Mouse (Mus musculus) G1E-ER4 (cell line): ENCODE results near the gene Vps37d. TPM values are rescaled to one million over a fixed set of nuclear protein-coding genes. Genes with fewer than 3 reads are reported as not detected.
"Not testable (repeated sequence)": the region's sequence is repeated elsewhere in the genome, so short reads cannot be mapped to it uniquely, and the experiment has no call there.

ENCODE experiments used
- GATA1 ChIP-seq: IDR thresholded peaks from one replicate; pipeline ENCODE4 v1.8.0; 2012; ENCODE audit warnings: low read length, inconsistent platforms
- polyA plus RNA-seq: library from polyadenylated mRNA; stranded (reverse); fragments of >175 nt; gene quantifications from 2 replicates; pipeline ENCODE4 v1.2.3, GENCODE M21; 2012

The Vps37d gene
- polyA plus RNA-seq, 1 experiment = 0.59 TPM

- TF ChIP-seq GATA1 = no peak
Measured at GRCm38 (mm10) chr5:135086871-135087270, 8.8 kb upstream of the Vps37d start.

DNA sequence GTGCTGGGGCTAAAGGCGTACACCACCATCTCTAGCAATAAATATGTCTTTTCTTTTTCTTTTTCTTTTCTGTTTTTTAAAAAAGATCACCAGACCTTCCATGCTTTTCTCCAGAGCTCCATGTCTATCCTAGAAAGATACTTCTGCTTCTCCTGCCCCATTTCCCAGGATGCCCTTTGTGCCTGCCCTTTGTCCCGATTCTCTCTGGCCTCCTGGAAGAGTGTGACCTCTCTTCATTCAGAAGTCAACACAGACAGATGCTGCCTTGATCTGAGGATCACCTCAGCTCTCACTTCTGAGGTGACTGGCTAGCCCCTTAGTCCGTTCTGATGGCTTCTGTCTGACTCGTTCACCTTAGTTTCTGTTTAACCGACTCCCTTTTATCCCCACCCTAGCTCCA is 2.5 kb upstream of the Vps37d start:
- no peak for TF ChIP-seq GATA1

- TF ChIP-seq GATA1 = no peak
Measured at GRCm38 (mm10) chr5:135079578-135079977, 1.5 kb upstream of the Vps37d start.

- TF ChIP-seq GATA1 = no peak
Measured at GRCm38 (mm10) chr5:135078482-135078810, 380 bp upstream of the Vps37d start.

DNA sequence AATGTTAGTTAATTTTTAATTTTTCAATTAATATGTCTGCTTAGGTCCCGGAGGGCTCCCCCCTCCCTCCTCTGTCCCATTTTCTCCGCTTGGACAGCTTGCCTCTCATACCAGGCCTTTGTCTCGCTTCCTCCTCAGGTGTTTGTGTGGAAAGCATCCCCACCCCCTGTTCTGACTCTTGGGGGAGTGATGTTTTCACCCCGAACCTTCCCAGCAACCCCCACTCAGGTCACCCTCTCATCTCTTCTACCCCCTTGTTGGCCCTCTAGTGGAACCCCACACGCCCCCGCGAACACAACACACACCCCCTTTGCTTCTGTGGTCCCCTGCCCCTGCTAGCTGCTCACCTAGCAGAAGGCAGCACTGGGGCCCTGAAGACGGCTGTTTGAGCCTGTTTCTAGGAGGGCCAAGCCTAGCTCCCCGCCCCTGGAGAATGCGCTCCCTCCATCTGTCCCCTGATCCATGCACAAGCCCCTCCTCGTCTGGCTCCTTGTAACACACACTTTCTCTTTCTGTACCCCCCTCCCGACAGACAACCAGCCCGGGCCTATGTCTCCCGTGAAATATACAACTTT is 1.0 kb downstream of the Vps37d start:
- no peak for TF ChIP-seq GATA1

GRCm38 (mm10) chr5:135076368-135076767 is 1.7 kb downstream of the Vps37d start:
- no peak for TF ChIP-seq GATA1

DNA sequence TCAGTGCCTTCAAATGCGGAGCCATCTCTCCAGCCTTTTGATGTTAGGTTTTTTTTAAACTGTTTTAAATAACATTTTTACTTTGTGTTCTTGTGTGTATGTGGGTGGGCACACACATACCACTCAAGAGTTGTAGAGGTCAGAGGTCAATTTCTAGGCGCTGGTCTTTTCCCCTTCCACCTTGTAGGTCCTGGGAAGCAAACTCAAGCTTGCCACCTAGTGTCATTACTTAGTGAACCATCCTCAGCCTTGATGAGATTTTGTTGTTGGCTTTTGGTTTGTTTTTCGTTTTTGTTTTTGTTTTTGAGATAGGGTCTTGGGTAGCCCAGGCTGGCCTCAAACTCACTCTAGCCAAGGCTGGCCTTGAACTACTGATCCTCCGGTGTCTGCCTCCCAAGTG is 2.4 kb downstream of the Vps37d start:
- no peak for TF ChIP-seq GATA1

GRCm38 (mm10) chr5:135073349-135074150 is 4.5 kb downstream of the Vps37d start:
- no peak for TF ChIP-seq GATA1

DNA sequence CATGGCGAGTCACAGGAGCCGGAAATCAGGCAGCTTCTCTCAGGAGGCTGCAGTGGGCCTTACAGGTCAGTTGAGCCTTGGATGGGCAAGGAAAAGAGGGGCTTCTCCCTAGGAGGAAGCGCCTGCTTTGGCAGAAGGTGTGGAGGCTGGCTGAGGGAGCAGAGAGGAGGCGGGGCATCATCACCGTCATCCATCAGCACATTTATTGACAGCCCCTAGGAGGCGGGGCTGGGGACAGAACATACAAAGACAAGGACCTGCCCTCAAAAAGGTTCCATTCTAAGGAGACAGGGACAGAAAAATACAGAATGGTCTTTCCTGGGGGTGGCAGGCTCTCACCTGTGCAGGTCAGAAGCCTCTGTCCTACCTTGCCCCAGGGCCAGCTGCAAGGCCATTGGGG is 5.3 kb downstream of the Vps37d start:
- TF ChIP-seq GATA1 = no peak

DNA sequence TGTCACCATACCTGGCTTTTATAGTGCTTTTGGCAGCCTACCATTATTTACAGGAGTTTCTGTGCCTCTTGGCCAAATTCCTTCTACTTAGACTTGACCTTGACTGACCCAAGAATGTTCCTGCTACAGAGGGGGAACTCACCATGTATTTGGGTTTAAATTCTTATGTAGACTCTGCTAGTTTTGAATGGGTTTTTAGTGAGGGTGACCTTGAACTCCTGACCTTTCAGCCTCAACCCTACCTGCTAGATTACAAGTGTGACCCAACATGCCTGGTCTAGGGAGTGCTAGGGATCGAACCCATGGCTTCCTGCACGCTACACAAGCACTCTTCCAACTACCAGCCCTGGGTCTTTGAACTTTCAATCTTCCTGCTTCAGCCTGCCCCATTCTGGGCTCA is 6.0 kb downstream of the Vps37d start:
- no peak for TF ChIP-seq GATA1

GRCm38 (mm10) chr5:135070448-135070847 is 7.6 kb downstream of the Vps37d start:
- TF ChIP-seq GATA1 = no peak

- no peak for TF ChIP-seq GATA1
Measured at GRCm38 (mm10) chr5:135066008-135066407, 12.1 kb downstream of the Vps37d start.

DNA sequence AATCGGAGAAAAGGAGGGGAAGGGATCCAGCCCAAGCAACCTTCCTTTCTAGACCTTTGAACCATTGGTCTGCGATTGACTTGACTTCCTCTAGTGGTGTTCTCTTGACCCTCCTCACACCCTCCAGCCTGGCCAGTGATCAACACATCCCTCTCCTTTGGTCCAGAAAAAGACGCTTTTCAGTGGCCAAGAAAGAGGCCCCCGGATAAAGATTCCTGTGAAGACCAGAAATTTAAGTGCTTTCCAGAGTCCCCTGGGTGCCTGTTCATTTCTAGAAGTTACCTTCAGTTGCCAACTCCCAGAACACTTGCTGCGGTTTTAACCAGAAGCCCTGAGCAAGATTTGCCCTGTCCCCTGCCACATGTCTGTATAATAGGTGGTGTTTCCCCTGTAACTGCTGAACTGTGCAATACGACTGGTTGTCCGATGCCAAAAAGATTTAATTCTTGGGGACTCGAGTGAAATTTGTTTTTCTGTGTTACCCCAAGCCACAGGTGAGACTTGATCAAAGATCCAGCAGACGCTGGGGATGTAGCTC is 13.1 kb downstream of the Vps37d start, which contains the start of gene Bud23:
Gene Bud23, minus strand, starts transcription at position 51 of the 538 bp plus-strand sequence.
- TF ChIP-seq GATA1 = not testable (repeated sequence)

DNA sequence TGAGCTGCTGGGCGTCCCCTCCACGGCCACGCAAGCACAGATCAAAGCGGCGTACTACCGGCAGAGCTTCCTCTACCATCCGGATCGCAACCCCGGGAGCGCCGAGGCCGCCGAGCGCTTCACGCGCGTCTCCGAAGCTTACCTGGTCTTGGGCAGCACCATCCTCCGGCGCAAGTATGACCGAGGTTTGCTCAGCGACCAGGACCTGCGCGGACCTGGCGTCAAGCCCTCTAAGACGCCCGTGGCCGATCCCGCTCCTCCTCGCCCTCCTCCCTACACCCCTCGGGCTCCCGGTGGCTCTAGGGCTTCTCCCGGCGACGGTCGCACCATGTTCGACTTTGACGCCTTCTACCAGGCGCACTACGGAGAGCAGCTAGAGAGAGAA is 13.7 kb downstream of the Vps37d start:
- no peak for TF ChIP-seq GATA1

- no peak for TF ChIP-seq GATA1
Measured at GRCm38 (mm10) chr5:135063629-135064381, 14.3 kb downstream of the Vps37d start, which contains the start of gene Dnajc30. TSS of gene Dnajc30 (plus strand) at chr5:135064202.

GRCm38 (mm10) chr5:135053356-135053755 is 24.7 kb downstream of the Vps37d start:
- TF ChIP-seq GATA1 = no peak
